Mouse (Mus musculus): ENCODE results near the gene Tmpo.

Gene Tmpo

DNA sequence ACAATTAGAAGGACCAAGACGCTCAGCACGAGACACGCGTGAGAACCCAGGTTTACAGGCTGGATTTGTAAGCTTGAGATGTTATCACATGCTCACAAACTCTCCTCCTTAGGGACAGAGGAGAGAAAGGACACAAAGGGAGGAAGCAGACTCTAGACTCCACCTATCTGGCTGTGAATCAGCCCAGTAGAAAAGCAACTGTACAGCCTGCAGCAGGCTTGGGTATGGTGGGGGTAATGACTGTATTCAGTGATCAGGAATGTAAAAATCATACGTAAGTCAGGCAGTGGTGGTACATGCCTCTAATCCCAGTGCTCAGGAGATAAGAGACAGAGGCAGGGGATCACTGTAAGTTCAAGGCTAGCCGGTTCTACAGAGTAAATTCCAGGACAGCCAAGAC is 24.8 kb downstream of the Tmpo start:
- no peak for DNase-seq (ENCODE audit: low spot score)

DNA sequence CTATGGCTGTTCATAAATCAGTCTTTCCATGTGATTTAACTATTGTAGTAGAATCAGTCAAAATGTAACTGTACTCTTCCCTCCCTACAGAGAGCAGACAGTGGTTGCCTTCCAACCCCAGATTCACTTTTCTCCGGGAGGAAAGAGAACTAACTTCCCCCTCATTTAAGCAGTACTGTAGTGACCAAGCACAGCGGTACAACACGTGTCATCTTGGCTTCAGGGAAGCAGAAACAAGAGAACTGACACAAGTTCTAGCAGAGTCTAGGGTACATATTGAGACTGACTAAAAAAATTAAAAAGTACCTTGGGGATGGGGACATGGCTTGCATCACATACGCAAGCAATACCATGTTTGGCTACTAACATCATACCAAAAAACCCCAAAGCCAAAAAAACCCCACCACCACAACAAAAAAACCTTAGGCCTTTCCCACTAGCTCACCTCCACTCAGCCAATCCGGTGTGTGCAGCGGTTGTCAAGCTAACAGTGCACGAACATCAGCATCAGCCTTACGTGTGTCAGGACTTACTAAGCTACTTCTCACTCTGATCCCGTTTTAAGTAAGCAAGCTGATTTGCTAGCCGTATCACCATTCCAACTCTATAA is 27.1 kb downstream of the Tmpo start:
- DNase-seq (ENCODE audit: low spot score): no peak

DNA sequence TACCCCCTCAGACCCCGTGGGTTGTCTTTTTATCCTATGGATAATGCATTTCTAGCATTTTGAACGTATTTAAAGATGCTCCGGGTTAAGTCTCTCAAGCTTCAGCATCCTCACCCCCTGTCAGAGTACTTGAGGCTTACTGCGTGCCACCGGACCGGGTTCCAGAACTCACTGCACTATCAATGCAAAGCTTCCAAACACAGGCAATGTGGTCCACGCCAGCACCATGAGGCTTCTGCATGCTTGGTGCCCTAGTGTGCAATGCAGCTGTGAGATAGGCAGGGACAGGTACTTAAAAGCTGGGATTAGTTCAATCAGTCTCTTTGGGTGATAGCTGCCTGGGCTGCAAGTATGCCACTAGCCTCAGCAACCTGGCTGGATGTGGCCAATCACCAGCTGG is 35.7 kb downstream of the Tmpo start:
- no peak for DNase-seq (ENCODE audit: low spot score)

DNA sequence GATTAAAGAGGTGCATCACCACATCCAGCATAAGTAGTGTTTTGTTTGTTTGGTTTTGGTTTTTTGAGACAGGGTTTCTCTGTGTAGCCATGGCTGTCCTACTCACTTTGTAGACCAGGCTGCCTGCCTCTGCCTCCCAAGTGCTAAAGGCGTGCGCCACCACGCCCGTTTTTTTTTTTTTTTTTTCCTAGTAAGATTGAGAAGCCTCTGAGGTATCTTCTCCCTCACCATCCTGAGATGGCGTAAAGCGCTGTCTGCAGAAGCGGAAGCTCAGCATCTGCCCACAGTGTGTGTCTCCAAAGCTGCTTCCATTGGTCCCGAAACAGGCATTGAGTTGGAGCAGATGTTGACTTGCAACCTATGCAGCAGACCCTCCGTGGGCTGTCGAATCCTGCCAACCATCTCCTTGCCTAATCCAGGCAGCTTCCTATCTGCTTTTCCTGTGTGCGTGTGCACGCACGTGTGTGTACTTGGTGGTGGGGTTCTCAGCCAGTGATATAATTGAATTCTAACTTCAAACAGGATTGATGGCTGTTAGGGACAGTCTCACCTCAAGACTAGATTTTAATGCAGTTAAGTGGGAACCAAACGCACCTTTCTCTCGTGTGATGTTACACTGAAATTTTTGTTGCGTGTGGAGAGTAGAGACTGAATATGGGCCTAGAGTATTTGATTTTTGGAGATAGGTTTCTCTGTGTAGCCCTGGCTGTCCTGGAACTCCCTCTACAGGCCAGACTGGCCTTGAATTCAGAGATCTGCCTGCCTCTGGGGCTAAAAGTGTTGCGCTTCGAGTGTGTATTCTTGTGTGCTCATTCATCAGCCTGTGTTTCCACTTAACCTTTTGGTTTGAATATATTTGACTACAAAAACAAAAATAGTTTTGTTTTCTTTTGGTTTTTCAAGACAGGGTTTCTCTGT is 37.5 kb downstream of the Tmpo start:
- no peak for DNase-seq (ENCODE audit: low spot score)

DNA sequence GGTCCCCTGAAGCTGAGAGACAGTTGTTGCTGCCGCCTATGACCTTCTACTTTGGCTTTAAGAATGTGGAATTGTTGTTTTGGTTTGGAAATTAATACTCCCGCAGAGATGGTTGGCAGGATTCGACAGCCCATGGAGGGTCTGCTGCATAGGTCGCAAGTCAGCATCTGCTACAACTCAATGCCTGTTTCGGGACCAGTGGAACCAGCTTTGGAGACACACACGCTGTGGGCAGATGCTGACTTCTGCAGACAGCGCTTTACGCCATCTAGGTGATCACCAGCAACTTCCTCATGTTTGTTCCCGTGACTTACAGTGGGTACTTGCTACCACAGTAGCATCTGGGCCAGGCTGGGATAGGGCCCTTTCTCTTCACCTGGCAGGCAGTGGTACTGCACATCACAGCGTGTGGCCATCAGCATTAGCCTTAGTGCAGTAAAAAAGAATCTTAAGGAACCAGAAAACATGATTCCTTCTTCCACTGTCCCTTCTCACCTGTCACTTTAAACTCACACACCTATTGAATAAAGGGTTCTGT is 38.4 kb downstream of the Tmpo start:
- no peak for DNase-seq (ENCODE audit: low spot score)

DNA sequence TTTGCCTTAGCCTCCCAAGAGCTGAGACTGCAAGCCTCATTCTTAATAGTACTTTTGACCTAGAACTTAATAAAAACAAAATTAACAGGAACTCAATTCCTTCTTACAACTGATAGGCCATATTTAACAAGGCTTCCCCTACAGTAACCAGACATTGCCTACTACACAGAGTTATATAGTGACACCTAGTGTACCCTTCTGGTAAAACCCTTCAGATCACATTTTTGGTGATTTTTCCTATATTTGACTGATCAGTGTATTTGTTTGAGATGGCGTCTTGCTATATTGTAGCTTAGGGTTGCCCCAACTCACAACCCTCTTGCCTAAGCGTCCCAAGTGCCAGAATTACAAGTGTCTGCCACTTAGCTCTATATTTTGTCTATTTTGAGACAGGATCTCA is 39.6 kb downstream of the Tmpo start:
- no peak for DNase-seq (ENCODE audit: low spot score)

DNA sequence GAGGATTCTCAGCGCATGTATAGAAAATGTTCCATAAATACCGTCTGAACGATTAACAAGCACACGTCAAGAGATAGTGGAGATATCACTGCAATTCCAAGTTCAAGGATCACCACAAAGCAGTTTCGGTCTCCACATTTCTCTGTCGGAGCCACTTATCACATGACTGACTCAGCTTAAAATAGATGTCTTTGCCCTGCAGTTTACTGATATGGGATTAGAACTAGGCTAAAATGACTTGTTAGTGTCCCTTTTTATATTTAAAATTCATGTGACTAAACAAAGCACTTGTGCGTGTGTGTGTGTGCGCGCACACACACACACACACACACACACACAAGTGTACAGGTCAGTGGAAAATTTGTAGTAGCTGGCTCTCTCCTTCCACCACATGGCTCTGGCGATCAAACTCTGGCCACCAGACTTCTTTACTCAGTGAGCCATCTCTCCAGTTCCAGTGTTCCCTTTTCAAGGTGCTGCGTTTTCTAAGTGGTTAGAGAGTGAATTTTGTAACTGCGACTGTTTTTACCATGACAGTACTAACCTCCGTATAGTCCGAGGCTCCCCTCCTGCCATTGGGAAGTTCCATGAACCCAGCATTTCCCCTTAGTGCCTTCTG is 41.9 kb downstream of the Tmpo start:
- no peak for DNase-seq (ENCODE audit: low spot score)

DNA sequence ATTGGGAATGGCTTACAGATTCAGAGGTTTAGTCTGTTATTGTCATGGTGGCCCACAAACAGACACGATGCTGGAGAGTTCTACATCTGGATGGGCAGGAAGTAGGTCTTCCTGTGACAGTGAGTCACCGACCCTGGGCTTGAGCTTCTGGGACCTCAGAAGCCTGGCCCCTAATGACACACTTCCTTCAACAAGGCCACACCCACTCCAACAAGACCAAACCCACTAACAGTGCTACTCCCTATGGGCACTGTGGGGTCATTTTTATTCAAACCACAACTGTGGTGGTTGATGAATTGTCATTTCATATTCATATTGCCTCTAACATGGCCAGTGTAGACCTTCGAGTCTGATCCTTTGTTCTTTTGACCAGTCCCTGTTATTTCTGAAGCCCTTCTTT is 42.8 kb downstream of the Tmpo start:
- DNase-seq (ENCODE audit: low spot score): no peak

DNA sequence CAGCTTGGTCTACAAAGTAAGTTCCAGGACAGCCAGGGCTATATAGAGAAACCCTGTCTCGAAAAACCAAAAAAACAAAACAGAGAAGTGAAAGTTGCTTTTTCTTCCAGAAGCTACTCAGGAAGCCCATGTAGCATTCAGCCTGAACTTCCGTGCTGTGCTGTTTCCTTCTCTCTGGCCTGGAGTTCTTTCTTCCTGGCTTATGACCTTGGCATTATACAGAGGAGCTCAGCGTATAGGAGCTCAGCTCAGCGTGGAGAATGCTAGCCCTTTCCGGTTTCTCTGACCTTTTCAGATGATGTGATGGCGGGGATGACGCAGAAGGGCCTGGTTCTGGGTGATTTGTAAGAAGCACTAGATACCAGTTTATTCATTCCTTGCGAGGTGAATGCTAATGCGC is 43.7 kb downstream of the Tmpo start:
- no peak for DNase-seq (ENCODE audit: low spot score)

DNA sequence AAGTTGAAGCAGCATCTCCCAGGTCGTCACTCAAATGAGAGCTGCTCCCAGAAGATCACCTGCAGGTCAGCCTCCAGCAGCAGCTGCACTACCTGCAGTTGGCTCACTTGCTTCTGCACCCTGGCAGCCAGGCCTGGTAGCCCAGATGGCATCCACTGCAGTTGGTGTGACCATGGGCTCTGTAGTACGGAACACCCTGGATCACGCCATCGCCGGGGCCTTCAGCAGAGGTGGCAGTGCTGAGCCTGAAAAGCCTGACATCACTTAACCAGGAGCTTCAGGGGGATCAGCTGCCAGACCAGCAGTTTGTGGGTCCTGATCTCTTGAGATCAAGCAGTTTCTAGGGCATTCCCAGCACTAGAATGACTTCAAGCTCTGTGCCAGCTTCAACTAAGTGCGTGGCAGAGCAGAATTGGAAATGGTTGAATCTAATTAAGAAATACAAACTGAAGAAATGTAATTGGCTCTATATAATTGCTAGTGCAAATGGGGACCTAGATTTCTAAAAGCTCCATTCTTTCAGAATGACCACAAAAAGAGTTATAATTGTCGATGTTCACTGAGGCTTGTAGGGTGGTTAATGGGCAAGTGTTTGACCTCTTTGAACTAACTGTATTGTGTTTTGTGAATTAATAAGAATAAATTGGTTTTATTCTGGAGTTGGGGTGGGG is 45.7 kb downstream of the Tmpo start:
- DNase-seq (ENCODE audit: low spot score): no peak

DNA sequence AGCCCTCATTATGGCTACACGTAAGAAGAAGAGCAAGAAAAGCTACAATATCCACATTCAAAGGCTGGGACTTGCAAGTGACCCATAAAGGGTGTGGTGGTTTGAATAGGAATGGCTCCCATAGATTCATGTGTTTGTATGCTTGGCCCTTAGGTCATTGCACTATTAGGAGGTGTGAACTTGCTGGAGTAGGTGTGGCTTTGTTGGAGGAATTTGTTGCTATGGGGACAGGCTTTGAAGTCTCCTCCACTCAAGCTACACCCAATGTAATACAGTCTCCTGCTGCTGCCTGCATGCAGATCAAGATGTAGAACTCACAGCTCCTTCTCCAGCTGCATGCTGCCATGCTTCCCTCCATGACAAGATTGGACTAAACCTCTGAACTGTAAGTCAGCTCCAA is 49.5 kb downstream of the Tmpo start:
- no peak for DNase-seq (ENCODE audit: low spot score)

DNA sequence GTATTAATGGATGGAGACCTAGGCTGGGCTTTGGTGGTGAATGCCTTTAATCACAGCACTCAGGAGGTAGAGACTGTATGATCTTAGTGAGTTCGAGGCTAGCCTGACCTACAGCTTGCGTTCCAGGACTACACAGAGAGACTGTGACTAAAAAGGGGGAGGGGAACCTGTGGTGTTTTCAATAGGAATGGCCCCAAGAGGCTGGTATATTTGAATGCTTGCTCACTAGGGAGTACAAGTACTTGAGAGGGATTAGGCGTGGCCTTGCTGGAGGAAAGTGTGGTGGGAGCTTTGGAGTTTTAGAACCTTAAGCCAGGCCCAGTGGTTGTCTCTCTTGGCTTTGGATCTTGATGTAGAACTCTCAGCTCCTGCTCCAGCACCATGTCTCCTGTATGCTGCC is 50.3 kb downstream of the Tmpo start:
- no peak for DNase-seq (ENCODE audit: low spot score)

DNA sequence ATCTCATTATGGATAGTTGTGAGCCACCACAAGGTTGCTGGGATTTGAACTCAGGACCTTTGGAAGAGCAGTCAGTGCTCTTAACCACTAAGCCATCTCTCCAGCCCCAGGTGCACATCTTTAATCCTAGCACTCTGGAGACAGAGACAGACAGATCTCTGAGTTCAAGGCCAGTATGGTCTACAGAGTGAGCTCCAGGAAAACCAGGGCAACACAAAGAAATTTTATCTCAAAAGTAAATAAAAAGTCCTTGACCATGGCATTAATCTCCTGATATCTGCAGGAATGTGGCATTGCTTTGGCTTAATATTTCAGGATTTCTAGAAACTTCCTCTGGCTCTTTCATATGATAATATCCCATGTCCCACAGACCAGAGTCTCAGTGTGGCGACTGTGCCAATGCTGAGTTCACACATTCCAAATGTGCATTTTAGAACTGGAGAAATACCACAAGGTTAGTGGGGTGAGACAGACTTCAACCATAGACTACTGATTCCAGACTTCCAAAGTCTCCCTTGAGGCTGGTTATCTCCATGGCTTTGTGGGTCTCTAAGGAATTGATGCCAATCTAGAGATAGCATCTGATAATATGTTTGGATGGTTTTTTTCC is 52.5 kb downstream of the Tmpo start:
- no peak for DNase-seq (ENCODE audit: low spot score)

DNA sequence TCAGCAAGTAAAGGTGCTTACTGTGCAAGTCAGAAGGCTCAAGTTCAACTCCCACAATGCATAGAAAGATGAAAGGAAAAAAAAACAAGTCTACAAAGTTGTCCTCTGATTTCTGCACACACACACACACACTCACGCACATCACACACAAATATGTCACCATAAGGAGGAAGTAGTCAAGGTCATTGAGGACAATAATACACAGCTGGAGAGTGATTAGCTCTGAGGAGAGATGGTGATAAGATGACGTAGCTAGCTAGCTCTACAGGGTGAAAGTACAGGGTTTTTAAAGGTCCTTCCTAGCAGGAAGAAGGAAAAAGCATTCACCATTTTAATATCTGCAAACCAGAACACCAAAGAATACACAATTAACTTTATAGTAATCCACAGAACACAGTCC is 53.7 kb downstream of the Tmpo start:
- no peak for DNase-seq (ENCODE audit: low spot score)

DNA sequence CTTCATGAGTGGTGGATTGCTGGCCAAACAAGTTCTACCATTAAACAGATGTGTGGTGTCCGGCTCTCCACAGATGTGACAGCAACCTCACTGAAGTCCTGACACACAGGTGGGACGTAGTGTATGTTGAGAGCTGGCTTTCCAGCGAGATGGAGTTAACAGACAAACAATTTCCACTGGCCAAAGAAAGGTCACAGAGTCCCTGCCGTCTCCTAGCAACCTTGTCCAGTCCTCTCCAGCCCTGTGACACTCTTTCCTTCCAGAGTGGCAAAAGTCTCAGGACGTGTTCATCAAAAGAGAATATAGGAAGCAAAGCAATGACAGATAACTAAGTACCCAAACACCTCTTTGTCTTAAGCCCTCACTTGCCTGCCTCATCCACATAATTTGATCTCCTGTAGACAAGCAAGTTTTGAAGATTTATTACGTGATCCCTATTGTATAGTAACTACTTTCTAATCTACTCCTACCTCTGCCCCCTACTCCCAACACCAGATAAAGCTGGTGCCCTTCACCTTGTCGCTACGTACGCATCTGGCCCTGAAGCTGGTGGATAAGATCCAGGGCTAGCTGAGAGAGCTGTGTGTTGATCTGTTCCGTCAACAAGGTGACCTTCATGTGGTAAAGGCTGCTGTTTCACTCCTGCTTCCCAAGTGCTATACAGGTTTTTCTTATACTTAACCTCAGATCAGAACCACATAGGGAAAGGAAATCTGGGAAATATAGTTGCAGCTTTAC is 54.3 kb downstream of the Tmpo start:
- DNase-seq (ENCODE audit: low spot score): no peak

DNA sequence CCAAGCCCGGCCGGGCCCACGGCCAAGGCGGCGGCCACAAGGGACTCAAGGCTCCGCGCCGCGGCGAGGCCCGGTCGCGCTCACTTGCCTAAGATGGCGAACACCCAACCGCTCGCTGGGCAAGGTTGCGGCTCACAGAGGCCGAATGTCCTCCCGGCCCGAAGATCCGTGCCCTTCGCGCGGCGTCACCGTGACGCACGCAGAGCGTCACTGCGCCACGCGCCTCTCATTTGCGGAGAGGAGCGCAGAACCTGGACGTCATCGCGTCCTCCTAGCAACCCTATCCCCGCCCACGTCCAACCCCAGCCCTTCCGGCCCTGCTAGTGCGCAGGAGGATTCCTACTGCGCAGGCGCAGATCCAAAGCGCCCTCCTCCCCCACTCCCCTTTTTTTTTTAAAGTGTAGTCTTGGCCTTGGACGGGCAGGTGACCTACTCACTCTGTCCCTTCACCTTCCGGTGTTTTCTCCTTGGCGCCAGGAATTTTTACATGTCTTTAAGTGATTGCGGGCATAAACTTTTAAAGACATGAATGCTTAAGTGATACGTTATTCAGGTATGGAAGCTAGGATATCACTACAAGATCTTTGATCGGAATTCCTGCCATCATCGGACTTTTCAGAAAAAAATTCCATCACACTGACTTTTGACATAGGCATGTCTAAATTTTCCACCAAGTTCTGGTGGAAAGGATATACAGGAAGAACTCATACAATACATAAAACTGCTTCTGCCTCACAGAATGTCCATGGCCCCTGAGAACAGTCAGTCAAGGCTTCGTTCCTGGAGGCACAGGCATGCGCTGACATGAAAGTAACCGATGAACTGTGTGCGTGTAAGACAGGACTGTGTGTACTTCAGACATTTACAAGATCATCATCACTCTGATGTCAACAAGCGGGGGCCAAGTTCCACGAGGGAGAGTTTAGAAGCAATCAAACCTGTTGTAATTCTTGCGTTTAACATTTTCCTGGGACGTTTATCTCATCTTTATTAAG is 57.0 kb downstream of the Tmpo start, which contains the start of gene Slc25a3:
Gene Slc25a3 (minus strand): TSS at position 232 of the 995 bp plus-strand sequence.
- DNase-seq (ENCODE audit: low spot score): peak; percentile 99

DNA sequence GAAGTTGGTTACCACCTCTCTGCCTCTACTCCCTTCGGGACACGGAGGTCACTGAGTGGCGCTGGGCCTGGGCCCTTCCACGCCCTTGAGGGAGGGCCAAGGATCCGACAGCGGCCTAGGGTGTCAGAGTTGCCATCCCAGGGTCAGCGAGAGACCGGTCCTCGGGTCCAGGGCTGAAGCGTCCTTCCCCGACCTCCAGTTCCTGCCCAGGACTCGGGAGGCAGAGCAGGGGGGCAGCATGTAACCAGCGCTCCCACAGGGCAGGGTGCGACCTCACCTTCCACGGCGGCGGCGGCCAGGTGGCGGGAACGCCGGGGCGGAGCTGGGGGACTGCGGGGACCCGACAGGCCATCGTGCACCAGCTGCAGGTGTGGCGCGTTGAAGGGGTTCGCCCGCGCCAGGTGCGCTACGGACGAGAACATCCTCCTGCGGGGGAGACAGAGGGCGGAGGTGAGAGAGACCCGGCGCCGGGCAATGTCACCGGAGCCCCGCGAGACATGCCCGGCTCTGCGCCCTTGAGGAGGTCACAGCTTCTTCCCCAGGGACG is 57.8 kb downstream of the Tmpo start:
- no peak for DNase-seq (ENCODE audit: low spot score)

DNA sequence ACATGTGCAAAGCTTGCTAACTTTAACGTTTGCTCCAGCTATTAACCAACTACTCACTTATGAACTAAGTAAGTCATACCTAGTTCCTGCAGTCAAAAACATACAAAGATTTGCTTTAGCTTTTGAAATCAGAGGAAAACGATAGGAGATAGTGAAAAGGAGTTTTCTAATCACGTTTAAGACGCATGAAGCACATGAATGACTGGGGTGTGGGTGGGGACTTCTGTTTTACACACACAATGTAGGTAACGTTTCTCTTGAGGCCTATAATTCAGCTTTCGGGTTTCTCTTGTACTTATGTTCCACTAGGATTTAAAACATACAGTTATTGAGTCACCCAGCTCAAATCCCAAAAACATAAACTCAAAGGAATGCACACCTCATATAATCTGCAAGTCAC is 58.5 kb downstream of the Tmpo start:
- no peak for DNase-seq (ENCODE audit: low spot score)

DNA sequence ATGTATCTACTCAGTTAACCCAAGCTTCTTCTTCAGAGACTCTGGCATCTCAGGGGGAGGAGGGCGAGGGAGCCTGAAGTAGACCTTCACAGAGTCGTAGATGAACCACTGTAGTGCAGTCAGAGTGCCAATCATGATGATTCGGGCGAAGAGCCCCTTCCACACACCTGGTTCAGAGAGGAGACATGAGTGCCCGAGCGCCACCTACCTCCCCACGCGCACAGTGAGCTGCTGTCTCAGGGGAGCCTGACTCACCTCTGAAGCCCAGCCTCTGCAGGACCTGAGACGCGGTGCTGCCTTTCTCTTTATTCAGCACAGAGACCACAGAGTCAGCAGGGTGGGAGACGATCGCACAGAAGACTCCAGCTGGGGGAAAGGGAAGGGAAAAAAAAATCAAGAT is 64.2 kb downstream of the Tmpo start:
- DNase-seq (ENCODE audit: low spot score): no peak

DNA sequence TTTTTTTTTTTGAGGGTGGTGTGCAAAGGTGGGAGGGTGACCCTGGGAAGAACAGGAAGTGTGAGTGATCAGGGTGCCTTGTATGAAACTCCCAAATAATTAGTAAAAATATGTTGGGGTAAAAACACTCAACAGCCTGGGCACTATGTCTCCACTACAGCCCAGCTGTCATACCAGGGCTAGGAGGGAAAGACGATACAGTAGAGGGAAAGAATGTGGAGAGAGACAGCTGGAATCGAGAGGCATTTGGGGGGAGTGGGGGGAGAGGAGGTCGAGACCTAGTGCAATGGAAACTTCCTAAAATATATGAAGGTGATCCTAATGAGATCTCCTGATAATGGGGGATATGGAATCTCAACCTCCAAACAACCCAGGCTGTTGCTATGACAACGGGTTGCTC is 71.3 kb downstream of the Tmpo start:
- no peak for DNase-seq (ENCODE audit: low spot score)
